Mouse (Mus musculus): ENCODE measurements at regions not wholly inside any gene's neighbourhood (a gene's known extent, or its start where the extent isn't known, plus 50 kb on each side); places are given as distances from the start of the nearest gene placed in this dataset.

- Histone ChIP-seq H3K4me1 (ENCODE audit: control insufficient read depth, insufficient read depth, low read length) (no peaks in the 10 kb centered on the region), H3K27me3 (ENCODE audit: control insufficient read depth, insufficient read depth, low read length) (no peaks in the 10 kb centered on the region), H3K36me3 (ENCODE audit: control insufficient read depth, insufficient read depth, low read length) (no peaks in the 10 kb centered on the region), H3K27ac (ENCODE audit: control insufficient read depth, insufficient read depth, low read depth, low read length) (no peak overlapping the region; the same call in 1 of the 2 replicates), H3K4me3 (ENCODE audit: control insufficient read depth, low read depth, low read length) (no peak overlapping the region)
- no peak for TF ChIP-seq CTCF (IDR thresholded peaks at IDR 0.05; ENCODE audit: control insufficient read depth, insufficient read depth, insufficient replicate concordance, low read depth, low read length)
- TF ChIP-seq POLR2A (IDR thresholded peaks at IDR 0.05; ENCODE audit: control insufficient read depth, low read depth, low read length) = no peak
Measured at GRCm38 (mm10) chr14:102827756-102828384, 154.6 kb downstream of the Kctd12 start.

- Histone ChIP-seq H3K27me3 (ENCODE audit: control insufficient read depth, insufficient read depth, low read length) (no peaks in the 10 kb centered on the region), H3K36me3 (ENCODE audit: control insufficient read depth, insufficient read depth, low read length) (no peaks in the 10 kb centered on the region)
- no peak for TF ChIP-seq CTCF (IDR thresholded peaks at IDR 0.05; ENCODE audit: control insufficient read depth, insufficient read depth, insufficient replicate concordance, low read depth, low read length)
- TF ChIP-seq POLR2A (IDR thresholded peaks at IDR 0.05; ENCODE audit: control insufficient read depth, low read depth, low read length) = no peak
Measured at GRCm38 (mm10) chr14:102825525-102825924, 156.9 kb downstream of the Kctd12 start.

GRCm38 (mm10) chr14:102820663-102821062 is 161.8 kb downstream of the Kctd12 start:
- Histone ChIP-seq H3K27me3 (ENCODE audit: control insufficient read depth, insufficient read depth, low read length) (no peaks in the 10 kb centered on the region), H3K36me3 (ENCODE audit: control insufficient read depth, insufficient read depth, low read length) (no peaks in the 10 kb centered on the region), H3K4me3 (ENCODE audit: control insufficient read depth, low read depth, low read length) (no peak overlapping the region), H3K27ac (ENCODE audit: control insufficient read depth, insufficient read depth, low read depth, low read length) (no peak overlapping the region), H3K4me1 (ENCODE audit: control insufficient read depth, insufficient read depth, low read length) (no peaks in the 10 kb centered on the region)
- TF ChIP-seq CTCF (IDR thresholded peaks at IDR 0.05; ENCODE audit: control insufficient read depth, insufficient read depth, insufficient replicate concordance, low read depth, low read length) (no peak), POLR2A (IDR thresholded peaks at IDR 0.05; ENCODE audit: control insufficient read depth, low read depth, low read length) (no peak)

More at GRCm38 (mm10) chr14:102825525-102825924, 156.9 kb downstream of the Kctd12 start:
- no peaks in the 10 kb centered on the region for H3K4me1 ChIP-seq (ENCODE audit: control insufficient read depth, insufficient read depth, low read length)
- H3K27ac ChIP-seq (ENCODE audit: control insufficient read depth, insufficient read depth, low read depth, low read length) = peak overlapping the region; percentile 51; the same call in 1 of the 2 replicates
- no peak overlapping the region for H3K4me3 ChIP-seq (ENCODE audit: control insufficient read depth, low read depth, low read length)

DNA sequence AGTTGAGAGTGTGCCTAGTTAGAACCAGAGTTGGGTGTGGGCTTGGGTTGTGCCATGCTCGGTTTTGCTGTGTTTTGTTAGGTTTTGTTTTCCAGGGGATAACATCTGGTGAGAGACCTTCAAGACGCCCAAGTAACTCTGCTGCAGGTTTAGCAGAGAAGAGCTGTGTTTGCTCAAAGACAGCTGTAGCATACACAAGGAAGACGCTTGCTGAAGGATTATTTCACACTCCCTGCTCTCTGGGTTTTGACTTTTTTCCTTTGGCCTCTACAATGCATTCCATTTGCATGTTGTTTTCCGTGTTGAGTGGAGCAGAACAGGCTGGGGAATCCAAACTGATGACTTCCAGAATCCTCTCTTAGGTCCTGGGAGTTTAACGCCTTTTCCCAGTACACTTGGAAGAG is 170.8 kb downstream of the Kctd12 start:
- no peak overlapping the region for H3K27ac ChIP-seq (ENCODE audit: control insufficient read depth, insufficient read depth, low read depth, low read length)
- TF ChIP-seq POLR2A (IDR thresholded peaks at IDR 0.05; ENCODE audit: control insufficient read depth, low read depth, low read length) = no peak
- no peak for TF ChIP-seq CTCF (IDR thresholded peaks at IDR 0.05; ENCODE audit: control insufficient read depth, insufficient read depth, insufficient replicate concordance, low read depth, low read length)

DNA sequence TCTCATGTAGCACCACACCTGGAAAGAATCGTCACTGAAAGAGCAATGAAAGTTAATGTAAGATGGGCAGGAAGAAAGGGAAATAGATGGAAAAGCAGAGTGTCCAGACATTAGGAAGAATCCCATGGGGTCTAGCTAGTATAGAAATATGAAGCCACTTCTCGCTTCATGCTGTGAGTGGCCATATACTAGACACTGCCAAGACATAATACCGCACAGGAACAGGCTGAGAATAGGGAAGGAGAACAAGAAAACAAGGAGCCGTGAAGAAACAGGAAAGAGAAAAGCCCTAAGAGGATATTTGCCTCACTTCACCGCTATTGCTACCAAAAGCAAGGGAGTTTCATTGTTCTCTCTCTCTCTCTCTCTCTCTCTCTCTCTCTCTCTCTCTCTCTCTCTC is 171.4 kb downstream of the Kctd12 start:
- no peak overlapping the region for H3K27ac ChIP-seq (ENCODE audit: control insufficient read depth, insufficient read depth, low read depth, low read length)
- no peak overlapping the region for H3K4me3 ChIP-seq (ENCODE audit: control insufficient read depth, low read depth, low read length)
- H3K27me3 ChIP-seq (ENCODE audit: control insufficient read depth, insufficient read depth, low read length) = no peaks in the 10 kb centered on the region
- H3K4me1 ChIP-seq (ENCODE audit: control insufficient read depth, insufficient read depth, low read length) = peaks cover 5% of the 10 kb centered on the region
- no peak for TF ChIP-seq POLR2A (IDR thresholded peaks at IDR 0.05; ENCODE audit: control insufficient read depth, low read depth, low read length)
- TF ChIP-seq CTCF (IDR thresholded peaks at IDR 0.05; ENCODE audit: control insufficient read depth, insufficient read depth, insufficient replicate concordance, low read depth, low read length) = no peak
- no peaks in the 10 kb centered on the region for H3K36me3 ChIP-seq (ENCODE audit: control insufficient read depth, insufficient read depth, low read length)

More for the DNA sequence above, 170.8 kb downstream of the Kctd12 start:
- H3K36me3 ChIP-seq (ENCODE audit: control insufficient read depth, insufficient read depth, low read length) = no peaks in the 10 kb centered on the region
- H3K4me3 ChIP-seq (ENCODE audit: control insufficient read depth, low read depth, low read length) = no peak overlapping the region
- H3K4me1 ChIP-seq (ENCODE audit: control insufficient read depth, insufficient read depth, low read length) = peaks cover under 1% of the 10 kb centered on the region; the same call in 1 of the 2 replicates
- no peaks in the 10 kb centered on the region for H3K27me3 ChIP-seq (ENCODE audit: control insufficient read depth, insufficient read depth, low read length)

DNA sequence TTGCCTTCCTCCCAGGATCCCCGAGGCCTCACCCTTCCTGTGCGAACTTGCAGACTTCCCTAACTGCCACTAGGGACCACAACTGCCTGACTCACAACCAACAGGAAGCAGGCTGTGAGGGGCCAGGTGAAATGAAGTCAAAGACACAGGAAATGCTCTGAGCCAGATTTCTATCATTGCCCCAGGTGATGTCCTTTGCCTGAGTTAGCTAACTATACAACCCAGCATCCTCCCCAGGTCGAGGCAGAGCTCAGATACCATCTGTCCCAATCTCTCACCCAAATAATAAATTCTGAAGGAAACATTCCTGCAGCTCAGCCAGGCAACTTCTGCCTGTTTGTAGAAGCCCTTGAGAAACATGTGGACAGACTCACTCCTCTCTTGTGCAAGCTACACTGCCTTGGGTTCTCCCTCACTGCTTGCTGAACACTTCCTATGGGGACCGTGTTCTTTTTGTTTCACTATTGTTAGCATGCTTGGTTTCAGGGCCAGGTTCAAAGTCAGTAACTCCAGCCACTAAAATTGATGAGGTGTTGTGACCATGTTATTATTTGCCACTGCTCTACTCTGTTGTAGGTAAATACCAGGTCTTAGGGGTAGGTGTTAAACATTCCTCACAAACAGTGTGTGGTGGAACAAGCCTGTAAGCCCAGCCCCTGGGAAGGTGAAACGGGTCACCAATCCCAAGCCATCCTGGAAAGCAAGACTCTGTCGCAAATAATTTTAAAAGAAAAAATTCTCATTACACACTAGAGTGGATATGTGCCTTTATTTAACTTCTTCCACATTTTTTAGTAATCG is 172.1 kb downstream of the Kctd12 start:
- Histone ChIP-seq H3K27me3 (ENCODE audit: control insufficient read depth, insufficient read depth, low read length) (no peaks in the 10 kb centered on the region), H3K4me3 (ENCODE audit: control insufficient read depth, low read depth, low read length) (peak overlapping the region; percentile 31; the same call in 1 of the 2 replicates), H3K27ac (ENCODE audit: control insufficient read depth, insufficient read depth, low read depth, low read length) (no peak overlapping the region), H3K4me1 (ENCODE audit: control insufficient read depth, insufficient read depth, low read length) (peaks cover 8% of the 10 kb centered on the region), H3K36me3 (ENCODE audit: control insufficient read depth, insufficient read depth, low read length) (no peaks in the 10 kb centered on the region)
- TF ChIP-seq CTCF (IDR thresholded peaks at IDR 0.05; ENCODE audit: control insufficient read depth, insufficient read depth, insufficient replicate concordance, low read depth, low read length) (no peak), POLR2A (IDR thresholded peaks at IDR 0.05; ENCODE audit: control insufficient read depth, low read depth, low read length) (no peak)
